Mouse (Mus musculus) adrenal gland, postnatal 14 days (tissue): ENCODE measurements around the gene Ddx20. TPM values are rescaled to one million over a fixed set of nuclear protein-coding genes. Genes with fewer than 3 reads are reported as not detected.
A peak's percentile ranks its signal among the peaks of the same experiment; 100 is the strongest.
"Not testable (repeated sequence)": the region's sequence is repeated elsewhere in the genome, so short reads cannot be mapped to it uniquely, and the experiment has no call there.

Source experiments
- DNase-seq: peaks from one replicate; pipeline ENCODE4 v3.0.0; 2021; ENCODE audit warnings: mixed read lengths
- total RNA-seq: library from RNA; stranded (reverse); gene quantifications from 2 replicates; pipeline ENCODE4 v1.2.3, GENCODE M21; 2021

The Ddx20 gene
- total RNA-seq, 1 experiment from 2014 or later = 17.6 TPM

DNA sequence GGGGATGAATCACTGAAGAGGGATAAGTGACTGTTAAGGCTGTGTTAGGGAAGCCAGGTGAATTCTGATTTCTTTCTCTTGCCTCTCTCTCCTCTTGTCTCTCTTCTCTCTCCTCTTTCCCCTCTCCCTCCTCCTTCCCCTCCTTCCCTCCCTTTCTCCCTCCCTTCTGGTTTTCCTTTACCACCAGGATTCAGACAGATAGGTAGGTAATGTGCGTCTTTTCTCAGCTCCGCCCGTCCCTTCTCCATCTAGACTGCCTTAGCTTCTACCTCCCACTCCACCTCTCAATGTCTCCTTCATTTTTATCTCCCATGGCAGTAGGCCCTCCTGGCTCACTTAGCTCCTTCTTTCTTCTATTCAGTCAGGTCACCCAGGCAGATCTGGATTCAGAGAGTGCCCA lies 18.2 kb upstream of the Ddx20 start:
- no peak for DNase-seq

DNA sequence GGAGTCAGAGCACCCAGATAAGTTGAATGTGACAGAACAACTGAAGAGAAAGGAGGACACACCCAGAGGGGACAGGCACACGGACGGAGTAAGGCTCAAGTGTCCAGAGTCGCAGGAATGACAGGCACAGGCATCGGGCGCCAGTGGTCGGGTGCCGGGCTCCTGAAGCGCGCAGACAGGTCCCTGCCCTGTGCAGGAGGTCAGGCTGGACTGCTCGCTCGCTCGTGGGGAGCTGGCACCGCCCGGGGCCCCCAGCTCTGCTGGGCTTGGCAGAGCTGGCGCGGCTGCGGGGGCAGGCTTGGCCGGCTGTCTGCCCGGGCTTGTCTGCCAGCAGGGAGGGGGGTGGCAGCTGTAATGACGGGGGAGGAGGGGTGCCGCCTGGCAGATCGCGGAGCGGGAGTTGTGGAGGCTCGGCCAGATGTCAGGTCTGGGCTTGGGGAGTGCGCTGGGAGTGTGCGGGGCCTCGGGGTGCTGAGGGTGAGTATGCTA lies 17.7 kb upstream of the Ddx20 start:
- peak; percentile 79 for DNase-seq

DNA sequence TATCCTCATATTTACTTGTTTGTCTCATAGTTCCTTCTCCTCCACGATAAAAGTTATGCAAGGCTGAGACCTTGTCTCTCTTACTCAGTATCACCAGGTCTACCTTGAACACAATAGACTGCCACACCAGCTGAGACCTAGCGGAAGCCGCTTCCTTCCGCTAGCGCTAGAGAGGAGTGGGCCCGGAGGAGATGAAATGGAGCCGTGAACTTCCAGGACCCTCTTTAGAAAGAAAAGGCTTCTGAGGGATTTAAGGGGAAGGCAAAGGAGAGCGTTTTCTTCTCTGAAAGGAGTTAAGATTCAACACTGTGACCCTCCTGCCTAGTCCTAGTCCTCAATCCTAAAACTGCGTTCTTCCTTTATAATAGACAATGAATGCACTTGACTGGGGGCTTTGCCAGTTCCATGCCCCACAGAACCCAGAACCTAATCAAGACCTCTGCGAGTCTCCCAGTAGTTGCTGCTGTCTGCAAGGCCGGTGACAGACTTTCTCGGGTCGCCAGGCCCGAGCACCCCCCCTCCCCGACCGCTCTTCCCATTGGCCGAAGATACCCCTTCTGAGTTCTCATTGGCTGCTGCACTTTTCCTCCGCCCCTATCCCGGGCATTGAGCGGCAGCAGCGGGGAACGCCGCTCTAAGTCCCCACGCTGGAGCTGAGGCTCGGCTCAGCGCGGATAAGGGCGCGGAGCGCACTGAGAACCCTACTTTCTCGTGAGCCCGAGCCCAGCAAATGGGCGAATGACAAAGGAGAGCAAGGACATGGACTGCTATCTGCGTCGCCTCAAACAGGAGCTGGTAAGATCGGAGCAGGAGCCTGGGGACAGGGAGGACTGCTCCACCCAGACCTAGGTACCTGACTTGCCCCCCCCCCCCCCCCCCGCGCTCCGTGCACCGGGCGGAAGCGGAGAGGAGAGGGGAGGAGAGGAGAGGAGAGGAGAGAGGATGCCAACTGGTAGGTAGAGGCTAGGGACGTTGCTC lies 16.9 kb upstream of the Ddx20 start, which contains the start of gene Inka2:
Gene Inka2, plus strand, starts transcription at position 569 of the 978 bp plus-strand sequence.
- peak; percentile 89 for DNase-seq

DNA sequence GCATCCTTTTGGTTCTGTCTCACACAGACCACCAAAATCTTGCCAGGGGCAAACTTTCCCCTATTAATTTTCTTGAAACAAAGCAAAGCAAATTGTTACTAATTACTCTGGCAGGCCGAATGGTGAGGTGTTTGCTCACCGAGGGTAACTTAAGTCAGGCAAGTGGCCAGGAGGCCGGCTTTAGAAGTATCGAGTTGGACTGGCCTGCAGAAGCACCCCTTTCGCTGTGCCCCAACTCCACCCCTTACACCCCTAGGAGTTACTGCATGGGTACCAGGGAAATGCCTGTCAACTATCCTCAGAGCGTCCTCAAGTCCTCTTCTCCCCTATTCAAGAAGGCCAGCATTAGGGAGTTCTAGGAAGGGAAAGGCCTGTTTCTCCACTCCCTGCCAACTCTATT lies 16.2 kb upstream of the Ddx20 start:
- no peak for DNase-seq

DNA sequence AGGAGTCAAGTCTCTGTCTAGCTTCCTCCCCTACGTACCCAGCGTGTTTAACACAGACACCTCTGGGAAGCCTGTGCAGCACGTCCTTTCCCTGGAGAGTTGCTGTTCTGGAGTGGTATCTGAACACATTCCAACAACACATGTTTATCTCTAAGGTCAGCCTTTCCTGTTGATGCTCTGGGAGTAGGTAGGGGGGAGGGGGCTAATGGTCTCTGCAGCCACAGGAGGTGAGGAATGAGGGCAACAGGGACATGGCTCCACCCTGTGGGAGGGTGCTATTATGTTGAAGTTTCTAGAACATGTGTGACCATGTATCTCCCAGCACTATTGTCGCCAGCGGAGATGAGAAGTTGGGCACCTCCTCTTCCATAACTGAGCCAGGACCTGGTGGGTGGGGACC lies 14.0 kb upstream of the Ddx20 start:
- DNase-seq = no peak

DNA sequence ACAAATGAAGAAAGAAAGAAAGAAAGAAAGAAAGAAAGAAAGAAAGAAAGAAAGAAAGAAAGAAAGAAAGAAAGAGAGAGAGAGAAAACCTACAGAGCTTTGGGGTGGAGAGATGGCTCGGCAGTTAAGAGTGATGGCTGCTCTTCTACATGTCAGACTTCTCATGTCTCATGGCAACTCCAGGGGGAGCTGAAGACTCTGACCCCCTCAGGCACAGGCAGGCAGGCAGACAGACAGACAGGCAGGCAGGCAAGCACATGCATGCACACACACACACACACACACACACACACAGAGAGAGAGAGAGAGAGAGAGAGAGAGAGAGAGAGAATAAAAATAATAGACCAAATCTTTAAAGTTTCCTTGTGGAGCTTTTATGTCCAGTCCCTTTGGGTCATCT lies 13.4 kb upstream of the Ddx20 start:
- DNase-seq = not testable (repeated sequence)

DNA sequence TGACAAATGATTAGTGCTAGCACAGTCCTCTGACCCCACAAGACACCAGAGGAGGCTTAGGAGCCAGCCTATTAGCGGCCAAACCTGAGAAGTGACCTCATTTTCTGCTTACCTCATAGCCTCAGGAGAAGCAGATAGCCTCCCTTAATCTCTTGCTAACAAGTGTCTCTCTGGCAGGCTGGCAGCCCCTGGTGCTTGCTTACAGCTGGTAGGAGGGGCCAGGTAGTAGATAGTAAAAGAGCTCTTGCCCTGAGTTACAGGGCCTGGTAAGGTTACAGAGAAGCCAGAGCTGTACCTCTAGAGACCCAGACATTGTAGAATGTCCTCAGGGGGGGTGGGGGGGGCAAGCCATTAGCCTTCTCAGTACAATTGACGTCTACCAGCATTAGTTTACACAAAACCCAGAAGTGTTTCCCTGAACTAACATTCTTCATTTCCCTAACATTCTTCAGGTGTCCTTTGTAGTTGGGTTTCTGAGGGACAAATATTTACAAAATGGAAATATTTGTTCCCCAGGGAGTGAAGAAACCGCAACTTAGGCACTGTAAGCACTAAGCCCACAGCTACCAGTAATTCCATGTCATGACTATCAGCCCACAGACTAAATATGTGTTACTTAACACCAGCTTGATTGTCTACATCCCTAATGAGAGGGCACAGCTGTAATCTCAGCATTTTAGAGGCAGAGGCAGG lies 12.0 kb upstream of the Ddx20 start:
- DNase-seq = no peak

DNA sequence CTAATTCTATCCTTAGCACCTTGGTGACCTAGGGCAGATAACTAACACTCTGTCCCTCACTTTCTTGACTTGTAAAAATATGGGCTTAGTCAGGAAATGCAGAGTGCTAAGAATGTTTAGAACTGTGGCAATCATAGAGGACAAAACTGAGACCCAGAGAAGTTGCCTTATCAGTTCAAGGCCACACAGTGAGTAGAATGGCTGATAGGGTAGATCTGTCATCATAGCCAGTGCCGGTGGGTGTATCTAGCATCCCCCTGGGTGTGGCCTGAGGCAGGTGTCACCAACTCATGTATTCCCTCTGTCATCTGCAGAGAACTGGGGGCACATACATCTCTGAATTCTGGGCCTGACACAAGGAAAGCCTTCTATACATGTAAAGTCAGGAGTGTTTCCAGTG lies 10.9 kb upstream of the Ddx20 start:
- no peak for DNase-seq

DNA sequence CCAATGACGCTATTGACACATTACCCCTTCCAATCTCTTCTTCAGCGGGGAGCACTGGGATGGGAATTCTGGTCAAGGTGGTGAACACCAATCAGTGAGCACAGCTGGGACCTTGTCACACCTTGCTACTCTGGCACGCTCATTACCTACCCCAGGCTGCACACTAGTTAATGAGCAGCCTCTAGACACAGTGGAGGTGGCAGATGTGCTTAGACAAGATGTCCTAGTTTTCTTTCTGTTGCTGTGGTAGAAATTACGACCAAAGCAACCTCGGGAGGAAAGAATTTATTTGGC lies 9.7 kb upstream of the Ddx20 start:
- no peak for DNase-seq

DNA sequence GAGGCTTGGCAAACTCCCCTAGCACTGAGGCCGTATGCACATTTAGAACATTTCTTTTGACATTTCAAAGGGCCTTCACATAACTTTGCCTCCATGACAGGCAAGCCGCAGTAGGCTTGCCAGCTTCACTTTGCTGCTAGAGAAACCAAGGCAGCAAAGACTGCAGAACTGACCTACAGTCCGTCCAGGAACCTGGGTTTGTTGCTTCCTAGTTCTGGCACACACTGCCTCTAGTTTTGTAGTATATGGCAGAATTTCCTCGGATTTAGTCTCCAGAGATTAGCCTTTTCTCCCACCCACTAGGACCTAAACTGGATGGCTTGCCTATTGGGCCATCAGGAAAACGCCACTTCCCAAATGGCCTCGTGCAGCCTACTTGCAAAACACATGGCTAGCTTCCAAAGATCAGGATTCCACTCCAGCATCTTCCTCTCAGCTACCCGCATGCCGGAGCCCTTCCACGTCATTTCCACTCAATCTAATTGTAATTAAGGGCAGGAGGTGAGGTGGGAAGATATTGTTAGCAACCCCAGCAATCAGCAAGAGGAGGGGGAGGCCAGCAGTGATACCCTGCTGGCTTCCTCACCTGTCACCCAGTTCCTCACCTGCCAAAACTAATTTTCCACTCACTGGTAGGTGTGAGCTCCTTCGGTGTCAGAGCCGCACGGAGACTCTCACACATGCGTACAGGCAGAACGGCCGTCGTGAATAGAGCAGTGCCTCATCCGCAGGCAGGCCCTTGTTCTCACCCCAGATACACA lies 9.2 kb upstream of the Ddx20 start:
- peak; percentile 32 for DNase-seq

DNA sequence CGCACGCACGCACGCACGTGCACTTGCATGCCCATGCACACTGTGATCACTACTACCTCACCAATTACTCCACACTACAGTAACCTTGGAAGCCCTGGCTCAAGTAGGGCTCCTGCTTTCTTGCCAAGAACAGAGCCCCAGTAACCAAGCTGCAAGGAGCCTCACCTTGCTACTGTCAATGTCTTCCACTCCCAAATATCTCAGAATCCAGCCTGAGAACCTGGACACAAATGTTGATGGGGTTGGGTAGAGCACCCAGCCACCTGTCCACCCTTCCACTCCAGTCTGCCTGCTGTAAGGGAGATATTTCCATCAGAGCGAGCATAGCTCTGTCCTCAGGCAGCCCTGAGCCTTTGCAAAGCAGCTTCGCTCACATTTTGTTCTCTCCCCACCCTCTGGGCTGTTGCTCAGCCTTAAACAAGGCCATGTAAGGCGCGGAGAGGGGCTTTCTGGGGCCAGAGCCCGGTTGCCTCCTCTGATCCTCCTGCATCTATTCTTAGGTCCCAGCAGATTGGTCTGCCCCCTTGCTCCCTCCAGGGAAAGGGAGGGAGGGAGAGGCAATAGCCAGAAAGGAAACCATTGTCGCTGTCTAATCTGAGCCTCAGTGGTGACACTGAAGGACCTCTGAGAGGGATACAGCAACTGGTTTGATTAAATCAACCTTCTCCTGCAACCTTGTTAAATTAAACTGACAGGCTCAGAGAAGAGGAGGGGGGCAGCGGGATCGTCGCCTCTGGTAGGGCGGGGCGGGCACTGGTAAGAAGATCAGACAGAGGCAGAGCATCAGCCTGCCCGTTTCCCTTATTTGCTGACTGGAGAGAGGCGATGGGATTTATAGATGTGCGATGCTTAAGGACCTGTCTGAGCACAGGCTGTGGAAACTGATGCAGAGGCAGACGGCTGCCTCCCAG lies 8.4 kb upstream of the Ddx20 start:
- peak; percentile 36 for DNase-seq

DNA sequence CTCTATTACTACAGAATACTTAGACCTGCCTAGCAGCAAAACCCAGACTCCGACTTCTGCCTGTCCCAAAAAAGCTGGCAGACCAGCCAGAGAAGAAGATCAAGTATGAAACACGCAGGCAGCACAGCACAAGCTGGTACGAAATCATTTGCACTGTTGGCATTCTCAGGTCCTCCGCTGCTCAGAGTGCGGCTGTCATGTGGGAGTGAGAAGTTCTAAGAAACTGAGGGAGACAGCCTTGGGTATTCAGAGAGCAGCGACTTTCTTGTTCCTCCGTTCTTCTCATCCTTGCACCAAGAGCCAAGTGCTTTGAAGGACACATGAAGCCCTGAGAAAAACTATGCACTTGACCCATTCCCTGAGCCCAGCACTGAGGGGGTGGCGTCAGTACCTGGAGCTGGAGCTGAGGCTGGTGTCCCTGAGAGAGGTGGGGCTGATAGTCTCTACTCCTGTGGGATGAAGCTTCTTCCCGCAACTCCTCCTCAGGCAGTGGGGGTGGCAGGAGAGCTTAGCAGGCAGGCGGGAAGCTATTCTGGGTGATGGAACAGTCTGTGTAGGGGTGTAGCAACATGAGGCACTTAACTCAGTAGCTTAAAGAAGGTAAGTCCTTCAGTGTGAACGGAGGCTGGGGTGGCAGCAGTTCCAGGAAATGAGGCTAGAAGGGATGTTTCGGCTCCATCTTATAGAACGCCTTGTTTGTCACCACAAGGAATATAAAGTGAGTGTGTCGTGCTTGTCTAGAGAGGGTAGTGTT lies 6.1 kb upstream of the Ddx20 start:
- DNase-seq = no peak

DNA sequence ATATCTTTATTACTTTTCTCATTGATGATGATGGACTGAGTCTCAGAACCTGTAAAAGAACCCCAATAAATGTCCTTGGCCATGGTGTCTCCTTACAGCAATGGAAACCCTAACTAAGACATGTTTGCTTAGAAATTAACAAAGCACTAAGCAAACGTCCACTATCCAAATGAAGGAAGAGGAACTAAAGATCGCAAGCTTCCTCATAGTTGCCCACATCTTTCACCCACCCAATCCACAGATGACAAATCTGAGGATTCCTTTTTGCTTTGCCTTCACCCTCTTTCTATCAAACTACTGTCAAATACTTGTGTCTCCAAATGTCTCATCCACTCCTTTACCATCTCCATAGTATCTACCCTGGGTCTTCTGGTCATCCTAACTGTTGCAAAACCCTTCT lies 1.2 kb upstream of the Ddx20 start:
- no peak for DNase-seq

DNA sequence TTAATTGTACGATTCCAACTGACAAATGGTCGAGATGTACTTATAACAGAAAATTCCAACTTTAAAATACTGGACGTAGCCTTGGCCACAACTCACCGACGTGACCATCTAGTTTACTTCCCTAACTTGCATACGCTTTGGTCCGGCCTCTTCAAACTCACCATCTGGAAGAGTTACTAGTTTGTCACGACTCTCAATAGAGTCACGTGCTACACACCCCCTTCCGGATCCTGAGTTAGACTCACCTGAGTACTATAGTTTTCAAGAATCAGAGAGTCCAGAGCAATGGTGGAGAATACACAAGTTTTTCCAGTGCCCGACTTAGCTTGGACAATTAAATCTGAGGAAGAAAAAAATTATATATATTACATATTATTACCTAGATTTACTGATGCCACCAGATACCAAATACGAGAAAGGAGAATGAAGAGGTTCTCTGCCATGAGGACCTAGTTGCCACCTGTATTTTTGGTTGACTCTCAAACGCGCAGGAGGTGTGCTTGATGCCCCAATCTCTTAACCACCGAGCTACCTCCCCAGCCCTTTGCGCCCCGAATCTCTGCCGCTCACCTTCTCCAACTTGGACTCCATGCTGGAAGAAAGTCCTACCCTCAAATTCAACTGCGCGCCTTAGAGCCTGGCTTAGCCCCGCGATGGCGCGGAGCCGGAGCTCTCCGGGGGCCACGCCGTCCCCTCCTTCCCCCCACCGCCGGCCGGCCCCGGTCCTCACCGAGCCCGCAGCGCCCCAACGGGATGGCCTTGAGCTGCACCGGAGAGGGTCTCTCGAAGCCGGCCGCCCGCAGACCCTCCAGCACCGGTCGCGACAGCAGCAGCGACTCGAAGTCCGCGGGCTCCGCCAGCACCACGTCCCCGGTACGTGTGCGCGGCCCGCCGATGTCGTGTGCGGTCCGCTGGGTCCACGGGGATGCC lies 715 bp downstream of the Ddx20 start:
- no peak for DNase-seq

DNA sequence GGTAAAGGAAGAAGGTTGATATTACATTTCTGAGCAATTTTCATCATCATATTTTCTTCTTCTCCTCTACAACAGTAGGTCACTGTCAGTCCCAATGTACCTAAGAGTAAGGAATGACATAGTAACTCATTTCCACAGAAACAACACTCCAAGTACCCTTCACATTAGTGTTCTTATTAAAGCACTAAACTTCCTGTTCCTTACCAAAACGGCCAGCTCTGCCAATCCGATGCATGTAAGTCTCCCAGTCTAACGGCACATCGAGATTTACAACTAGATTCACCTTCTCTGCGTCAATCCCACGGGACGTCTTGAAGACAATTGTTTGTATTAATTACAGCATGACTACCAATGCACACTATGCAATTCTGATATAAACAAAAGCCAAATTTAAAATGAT lies 7.0 kb downstream of the Ddx20 start:
- DNase-seq = no peak

DNA sequence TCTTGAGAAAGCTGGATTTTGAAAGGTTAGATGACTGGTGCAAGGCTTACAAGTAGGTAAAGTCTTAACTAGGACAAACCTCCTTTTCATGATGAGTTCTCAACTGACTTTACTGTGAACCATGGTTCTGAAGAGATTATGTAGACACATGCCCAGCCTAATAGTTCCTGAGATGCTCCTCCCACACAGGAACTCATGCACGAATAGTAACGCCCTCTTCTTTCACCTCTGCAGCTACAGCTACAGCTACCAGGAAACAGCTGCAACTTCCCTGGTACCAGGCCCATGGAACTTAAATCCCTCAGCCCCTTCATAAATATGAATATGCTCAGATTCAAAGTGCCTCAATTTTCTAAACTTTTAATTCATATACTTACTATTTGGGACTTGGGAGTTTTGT lies 11.4 kb downstream of the Ddx20 start:
- DNase-seq = no peak

DNA sequence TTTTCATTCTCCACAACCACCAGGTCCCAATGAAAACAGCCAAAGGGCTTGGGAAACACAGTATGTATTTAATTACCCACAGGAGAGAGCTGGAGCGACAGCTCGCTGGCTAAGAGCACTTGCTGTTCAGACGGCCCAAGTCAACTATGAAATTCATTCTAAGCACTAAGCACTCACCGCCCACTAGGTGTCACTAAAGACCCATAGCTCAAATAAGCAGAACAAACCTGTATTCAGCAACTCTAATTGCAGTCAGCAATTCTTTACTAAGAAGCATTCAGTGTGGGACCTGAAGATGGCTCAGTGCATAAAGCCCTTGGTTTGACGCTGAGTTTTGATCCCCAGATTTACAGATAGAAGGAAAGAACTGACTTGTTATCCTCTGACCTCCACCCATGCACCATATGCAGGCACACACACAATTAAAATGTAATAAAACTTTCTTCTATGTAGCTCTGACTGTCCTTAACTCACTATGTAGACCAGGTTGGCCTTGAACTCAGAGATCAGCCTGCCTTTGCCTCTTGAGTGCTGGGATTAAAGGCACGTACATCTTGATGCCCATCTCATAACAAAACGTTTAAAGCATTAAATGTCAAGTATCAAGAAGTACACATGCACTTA lies 12.7 kb downstream of the Ddx20 start:
- peak; percentile 77 for DNase-seq

DNA sequence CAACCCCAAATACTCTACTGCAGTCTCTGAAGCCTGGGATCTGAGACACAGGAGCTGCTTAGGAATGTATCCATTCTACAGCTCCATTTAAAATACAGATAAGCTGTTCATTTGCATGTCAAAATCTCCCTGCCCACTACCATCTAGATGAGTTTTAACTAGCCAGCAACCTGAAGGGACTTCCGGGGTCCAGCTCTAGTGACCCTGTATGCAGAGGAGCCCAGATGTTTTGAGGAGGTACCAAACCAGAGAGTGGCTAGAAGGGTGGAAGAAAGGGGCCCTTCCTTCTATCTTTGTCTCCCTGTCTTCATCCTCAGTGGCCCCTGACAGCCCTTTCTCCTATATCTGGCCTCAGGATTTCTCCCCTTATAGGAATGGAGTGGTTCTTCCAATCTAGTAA lies 16.6 kb downstream of the Ddx20 start:
- no peak for DNase-seq

DNA sequence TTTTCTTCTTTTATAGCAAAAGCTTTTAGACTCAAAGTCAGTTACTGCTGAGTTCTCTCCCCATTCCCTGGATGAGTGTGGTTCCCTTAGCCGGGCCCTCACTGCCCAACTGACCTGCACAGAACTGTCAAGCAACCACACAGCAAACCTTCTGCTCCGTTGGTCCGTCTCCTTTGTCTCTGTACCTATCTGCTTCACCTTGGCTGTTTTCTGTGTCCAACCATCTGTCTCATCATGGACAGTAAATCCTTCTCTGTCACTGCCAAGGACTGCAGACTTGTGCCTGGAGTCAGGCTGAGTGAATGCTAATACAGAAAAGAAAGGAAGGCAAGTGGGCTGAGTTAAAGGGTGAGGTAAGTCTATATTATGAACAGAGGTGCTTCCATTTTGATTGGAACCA lies 17.6 kb downstream of the Ddx20 start:
- DNase-seq = no peak
